Mouse (Mus musculus): ENCODE data around the gene Cse1l.

- no peak for TF ChIP-seq CTCF (IDR thresholded peaks at IDR 0.05; ENCODE audit: control insufficient read depth, insufficient read depth, low read length)
- TF ChIP-seq POLR2A (IDR thresholded peaks at IDR 0.05; ENCODE audit: borderline replicate concordance, control insufficient read depth, low read depth, low read length): no peak
Observed at GRCm38 (mm10) chr2:166973153-166973552, 67.3 kb downstream of the Cse1l start.
